Comparison of ENCODE assay signal across 8 mouse cellular contexts in genomic region chr7:118704001-118704850, GRCm38 (mm10). TPM values are rescaled to one million over a fixed set of nuclear protein-coding genes. Genes with fewer than 3 reads are reported as not detected.
A peak's percentile ranks its signal among the peaks of the same experiment; 100 is the strongest.
DNase-seq lines count a peak whose midpoint lies in the region; ATAC-seq lines count a peak whose summit lies in the region.

No protein-coding gene starts in this region.

- H3K36me3 ChIP-seq in kidney, embryonic 14.5 days (ENCODE audit: control insufficient read depth, insufficient read depth, low read length): no peaks in the 10 kb centered on the region
- H3K36me3 ChIP-seq in intestine, embryonic 14.5 days (ENCODE audit: control insufficient read depth, insufficient read depth, low read length): no peaks in the 10 kb centered on the region

- DNase-seq in kidney, postnatal 10 days: no peak
- peak; percentile 26 for DNase-seq in c-Kit-negative CD71-positive TER-119-positive erythroid progenitor cells, embryonic 14.5 days (ENCODE audit: low read depth, low spot score)
- DNase-seq in intestine, embryonic 14.5 days (ENCODE audit: low spot score): peak; percentile 57
- DNase-seq in naive thymus-derived CD4-positive, alpha-beta T cell, adult 2 months (ENCODE audit: low read depth): peak; percentile 39
- no peak for DNase-seq in spleen, postnatal 36 days (ENCODE audit: low spot score in 2 of 2)
- DNase-seq in urinary bladder, adult 18-20 months (ENCODE audit: low spot score in 2 of 2): no peak

- ATAC-seq in kidney, embryonic 14.5 days (ENCODE audit: low FRiP score, low TSS enrichment): no peak
- peak; percentile 34; the same call in 1 of the 2 replicates for ATAC-seq in intestine, embryonic 14.5 days (replicated peaks; ENCODE audit: low FRiP score, low TSS enrichment, low read depth)
- no peak for ATAC-seq in activated CD4-positive, CD25-positive, alpha-beta regulatory T cell, adult 4 months

- peak overlapping the region; percentile 86 for H3K4me2 ChIP-seq in kidney, embryonic 14.5 days (replicated peaks; ENCODE audit: low read depth, low read length)
- peak overlapping the region; percentile 79 for H3K4me2 ChIP-seq in intestine, embryonic 14.5 days (ENCODE audit: low read length)

- peaks cover 18% of the 10 kb centered on the region; the same call in 1 of the 2 replicates for H3K4me1 ChIP-seq in kidney, embryonic 14.5 days (ENCODE audit: control insufficient read depth, insufficient read depth, low read length)
- H3K4me1 ChIP-seq in intestine, embryonic 14.5 days (replicated peaks; ENCODE audit: control insufficient read depth, insufficient read depth, low read length): peaks cover 13% of the 10 kb centered on the region

- peak overlapping the region; percentile 89; the same call in 1 of the 2 replicates for H3K4me3 ChIP-seq in kidney, embryonic 14.5 days (ENCODE audit: low read length)
- H3K4me3 ChIP-seq in intestine, embryonic 14.5 days (ENCODE audit: low read depth, low read length): peak overlapping the region; percentile 91

- H3K27ac ChIP-seq in kidney, embryonic 14.5 days (ENCODE audit: low read depth, low read length): no peak overlapping the region
- no peak overlapping the region for H3K27ac ChIP-seq in intestine, embryonic 14.5 days (ENCODE audit: low read depth)

- no peak overlapping the region for H3K9ac ChIP-seq in kidney, embryonic 14.5 days (ENCODE audit: low read depth, low read length)
- H3K9ac ChIP-seq in intestine, embryonic 14.5 days (ENCODE audit: low read length): peak overlapping the region; percentile 76; the same call in 1 of the 2 replicates

- H3K27me3 ChIP-seq in kidney, embryonic 14.5 days (ENCODE audit: control insufficient read depth, insufficient read depth, low read length): no peaks in the 10 kb centered on the region
- no peaks in the 10 kb centered on the region for H3K27me3 ChIP-seq in intestine, embryonic 14.5 days (replicated peaks; ENCODE audit: control insufficient read depth, insufficient read depth, low read length)

- no peaks in the 10 kb centered on the region for H3K9me3 ChIP-seq in kidney, embryonic 14.5 days (ENCODE audit: control insufficient read depth, low read length)
- H3K9me3 ChIP-seq in intestine, embryonic 14.5 days (ENCODE audit: control insufficient read depth, low read length): no peaks in the 10 kb centered on the region

- WGBS in kidney, embryonic 14.5 days: 74% methylated on average over 9 of the region's 9 CpGs
- 76% methylated on average over 9 of the region's 9 CpGs for WGBS in intestine, embryonic 14.5 days

RNA-seq across cellular contexts. Expression of gene Gde1, which starts 1.4 kb away (rescaled TPM):
- polyA plus RNA-seq in kidney, embryonic 14.5 days (2014; fragmentation: Nextera tagmentation; extraction: Ambion mirVana): 95.2 and 100 TPM in 2 replicates
- polyA plus RNA-seq in intestine, embryonic 14.5 days (2014; fragmentation: Nextera tagmentation; extraction: Ambion mirVana): 114 and 125 TPM in 2 replicates
- 10 to 100 TPM; 16.7 to 17.5 TPM for polyA plus RNA-seq in activated CD4-positive, CD25-positive, alpha-beta regulatory T cell, adult 4 months (2017; shearing (Covaris generic))

RNA-seq across cellular contexts. Expression of gene Ccp110, which starts 8.1 kb away (rescaled TPM):
- 9.4 and 13.5 TPM in 2 replicates for polyA plus RNA-seq in kidney, embryonic 14.5 days (2014; fragmentation: Nextera tagmentation; extraction: Ambion mirVana)
- 8.3 and 9.0 TPM in 2 replicates for polyA plus RNA-seq in intestine, embryonic 14.5 days (2014; fragmentation: Nextera tagmentation; extraction: Ambion mirVana)
- 1 to 10 TPM; 3.6 to 5.3 TPM for polyA plus RNA-seq in activated CD4-positive, CD25-positive, alpha-beta regulatory T cell, adult 4 months (2017; shearing (Covaris generic))

RNA-seq across cellular contexts. Expression of gene Vps35l, which starts 35.8 kb away (rescaled TPM):
- polyA plus RNA-seq in kidney, embryonic 14.5 days (2014; fragmentation: Nextera tagmentation; extraction: Ambion mirVana): 52.3 and 69.6 TPM in 2 replicates
- polyA plus RNA-seq in intestine, embryonic 14.5 days (2014; fragmentation: Nextera tagmentation; extraction: Ambion mirVana): 67.7 and 79.0 TPM in 2 replicates
- 10 to 100 TPM; 54.5 to 62.0 TPM for polyA plus RNA-seq in activated CD4-positive, CD25-positive, alpha-beta regulatory T cell, adult 4 months (2017; shearing (Covaris generic))

Comparison
In these comparisons a context has a peak if more than half of its experiments do, and no peak if none do; other contexts are left out.
1. DNase-seq: peak in c-Kit-negative CD71-positive TER-119-positive erythroid progenitor cells, embryonic 14.5 days (single experiment), intestine, embryonic 14.5 days (single experiment) and naive thymus-derived CD4-positive, alpha-beta T cell, adult 2 months (single experiment); none in kidney, postnatal 10 days (single experiment), spleen, postnatal 36 days (0 of 2) and urinary bladder, adult 18-20 months (0 of 2).